Mouse (Mus musculus): ENCODE data around the gene Duox2. TPM values are rescaled to one million over a fixed set of nuclear protein-coding genes. Genes with fewer than 3 reads are reported as not detected.
"Not testable (repeated sequence)": the region's sequence is repeated elsewhere in the genome, so short reads cannot be mapped to it uniquely, and the experiment has no call there.

The Duox2 gene
- polyA plus RNA-seq (2012; rRNA removed), result 0.02 TPM in 1 of 2 replicates, not detected in the other

- no peak within 1 kb of the TSS for H3K4me3 ChIP-seq (ENCODE audit: insufficient read depth, low read length)
- TF ChIP-seq CTCF (IDR thresholded peaks at IDR 0.05; ENCODE audit: extremely low read depth, insufficient read depth, low read length), result no peak
- TF ChIP-seq POLR2A (IDR thresholded peaks at IDR 0.05; ENCODE audit: extremely low read depth, insufficient read depth, low read length), result no peak
- no peak within 1 kb of the TSS for H3K27ac ChIP-seq (ENCODE audit: insufficient read depth, low read length)
- H3K4me1 ChIP-seq (ENCODE audit: control insufficient read depth, insufficient read depth, low read length), result peaks cover 2% of the 10 kb centered on the region; the same call in 1 of the 2 replicates
Measured at GRCm38 (mm10) chr2:122298096-122298499, at the start of gene Duox2. Duox2 (minus strand) TSS chr2:122298449.

- no peak overlapping the region for H3K4me3 ChIP-seq (ENCODE audit: insufficient read depth, low read length)
- peaks cover 9% of the 10 kb centered on the region for H3K4me1 ChIP-seq (ENCODE audit: control insufficient read depth, insufficient read depth, low read length)
- H3K27ac ChIP-seq (ENCODE audit: insufficient read depth, low read length), result no peak overlapping the region
- TF ChIP-seq CTCF (IDR thresholded peaks at IDR 0.05; ENCODE audit: extremely low read depth, insufficient read depth, low read length) (no peak), POLR2A (IDR thresholded peaks at IDR 0.05; ENCODE audit: extremely low read depth, insufficient read depth, low read length) (no peak)
Measured at GRCm38 (mm10) chr2:122347257-122347656, 49.0 kb upstream of the Duox2 start.

GRCm38 (mm10) chr2:122346164-122346563 lies 47.9 kb upstream of the Duox2 start:
- not testable (repeated sequence) for H3K4me1 ChIP-seq (ENCODE audit: control insufficient read depth, insufficient read depth, low read length); H3K27ac ChIP-seq (ENCODE audit: insufficient read depth, low read length); H3K4me3 ChIP-seq (ENCODE audit: insufficient read depth, low read length)

GRCm38 (mm10) chr2:122345106-122345893 lies 47.1 kb upstream of the Duox2 start:
- H3K4me3 ChIP-seq (ENCODE audit: insufficient read depth, low read length), result no peak overlapping the region
- no peak overlapping the region for H3K27ac ChIP-seq (ENCODE audit: insufficient read depth, low read length)
- no peaks in the 10 kb centered on the region for H3K4me1 ChIP-seq (ENCODE audit: control insufficient read depth, insufficient read depth, low read length)
- TF ChIP-seq CTCF (IDR thresholded peaks at IDR 0.05; ENCODE audit: extremely low read depth, insufficient read depth, low read length) (no peak), POLR2A (IDR thresholded peaks at IDR 0.05; ENCODE audit: extremely low read depth, insufficient read depth, low read length) (no peak)

GRCm38 (mm10) chr2:122337291-122337690 lies 39.0 kb upstream of the Duox2 start:
- no peak overlapping the region for H3K27ac ChIP-seq (ENCODE audit: insufficient read depth, low read length)
- TF ChIP-seq POLR2A (IDR thresholded peaks at IDR 0.05; ENCODE audit: extremely low read depth, insufficient read depth, low read length) (no peak), CTCF (IDR thresholded peaks at IDR 0.05; ENCODE audit: extremely low read depth, insufficient read depth, low read length) (no peak)
- no peak overlapping the region for H3K4me3 ChIP-seq (ENCODE audit: insufficient read depth, low read length)
- H3K4me1 ChIP-seq (ENCODE audit: control insufficient read depth, insufficient read depth, low read length), result no peaks in the 10 kb centered on the region

GRCm38 (mm10) chr2:122334170-122334569 lies 35.9 kb upstream of the Duox2 start:
- H3K27ac ChIP-seq (ENCODE audit: insufficient read depth, low read length), result no peak overlapping the region
- TF ChIP-seq POLR2A (IDR thresholded peaks at IDR 0.05; ENCODE audit: extremely low read depth, insufficient read depth, low read length) (no peak), CTCF (IDR thresholded peaks at IDR 0.05; ENCODE audit: extremely low read depth, insufficient read depth, low read length) (no peak)
- no peak overlapping the region for H3K4me3 ChIP-seq (ENCODE audit: insufficient read depth, low read length)
- no peaks in the 10 kb centered on the region for H3K4me1 ChIP-seq (ENCODE audit: control insufficient read depth, insufficient read depth, low read length)

GRCm38 (mm10) chr2:122332222-122332621 lies 34.0 kb upstream of the Duox2 start:
- no peak for TF ChIP-seq CTCF (IDR thresholded peaks at IDR 0.05; ENCODE audit: extremely low read depth, insufficient read depth, low read length)
- TF ChIP-seq POLR2A (IDR thresholded peaks at IDR 0.05; ENCODE audit: extremely low read depth, insufficient read depth, low read length), result no peak
- Histone ChIP-seq H3K4me3 (ENCODE audit: insufficient read depth, low read length) (no peak overlapping the region), H3K4me1 (ENCODE audit: control insufficient read depth, insufficient read depth, low read length) (no peaks in the 10 kb centered on the region), H3K27ac (ENCODE audit: insufficient read depth, low read length) (no peak overlapping the region)

GRCm38 (mm10) chr2:122330317-122330716 lies 32.1 kb upstream of the Duox2 start:
- not testable (repeated sequence) for H3K27ac ChIP-seq (ENCODE audit: insufficient read depth, low read length); H3K4me3 ChIP-seq (ENCODE audit: insufficient read depth, low read length); H3K4me1 ChIP-seq (ENCODE audit: control insufficient read depth, insufficient read depth, low read length)

- no peak overlapping the region for H3K4me3 ChIP-seq (ENCODE audit: insufficient read depth, low read length)
- TF ChIP-seq CTCF (IDR thresholded peaks at IDR 0.05; ENCODE audit: extremely low read depth, insufficient read depth, low read length) (no peak), POLR2A (IDR thresholded peaks at IDR 0.05; ENCODE audit: extremely low read depth, insufficient read depth, low read length) (no peak)
- H3K27ac ChIP-seq (ENCODE audit: insufficient read depth, low read length), result no peak overlapping the region
- no peaks in the 10 kb centered on the region for H3K4me1 ChIP-seq (ENCODE audit: control insufficient read depth, insufficient read depth, low read length)
Measured at GRCm38 (mm10) chr2:122327986-122328385, 29.7 kb upstream of the Duox2 start.

GRCm38 (mm10) chr2:122325361-122325760 lies 27.1 kb upstream of the Duox2 start:
- TF ChIP-seq POLR2A (IDR thresholded peaks at IDR 0.05; ENCODE audit: extremely low read depth, insufficient read depth, low read length) (no peak), CTCF (IDR thresholded peaks at IDR 0.05; ENCODE audit: extremely low read depth, insufficient read depth, low read length) (no peak)

More at GRCm38 (mm10) chr2:122325361-122325760, 27.1 kb upstream of the Duox2 start:
- no peak overlapping the region for H3K27ac ChIP-seq (ENCODE audit: insufficient read depth, low read length)
- H3K4me1 ChIP-seq (ENCODE audit: control insufficient read depth, insufficient read depth, low read length), result no peaks in the 10 kb centered on the region
- H3K4me3 ChIP-seq (ENCODE audit: insufficient read depth, low read length), result no peak overlapping the region

Measured in cortical plate, adult 2 months (tissue).